Mouse (Mus musculus): ENCODE results near the gene Tmem79. TPM values are rescaled to one million over a fixed set of nuclear protein-coding genes. Genes with fewer than 3 reads are reported as not detected.

Tmem79 gene
- polyA plus RNA-seq, 1 experiment from 2014 or later = 41.3 TPM

- Histone ChIP-seq H3K4me2 (ENCODE audit: low read depth, low read length) (no peak overlapping the region), H3K9me3 (replicated peaks; ENCODE audit: control insufficient read depth, low read length) (no peaks in the 10 kb centered on the region), H3K36me3 (ENCODE audit: control insufficient read depth, insufficient read depth, low read length) (peaks cover 44% of the 10 kb centered on the region)
Observed at GRCm38 (mm10) chr3:88359989-88360388, 24.0 kb upstream of the Tmem79 start.

GRCm38 (mm10) chr3:88359584-88359983 lies 23.6 kb upstream of the Tmem79 start:
- WGBS = 70% methylated on average over 5 of the region's 5 CpGs
- ATAC-seq (ENCODE audit: insufficient read depth, low FRiP score) = no peak

More at GRCm38 (mm10) chr3:88359989-88360388, 24.0 kb upstream of the Tmem79 start:
- ATAC-seq (ENCODE audit: insufficient read depth, low FRiP score) = no peak
- 0 out of 2 replicates have a peak, but pooled peaks cover 4% of the 10 kb centered on the region for H3K27me3 ChIP-seq (ENCODE audit: control insufficient read depth, insufficient read depth, low read length)
- 60% methylated on average over 3 of the region's 3 CpGs for WGBS
- peaks cover 12% of the 10 kb centered on the region; the same call in 1 of the 2 replicates for H3K4me1 ChIP-seq (ENCODE audit: control insufficient read depth, insufficient read depth, low read length)
- 0 out of 2 replicates have a peak overlapping the region, but pooled peaks have one; percentile 30 for H3K27ac ChIP-seq (ENCODE audit: low read length)
- no peak overlapping the region for H3K4me3 ChIP-seq (replicated peaks; ENCODE audit: low read length)
- no peak overlapping the region for H3K9ac ChIP-seq (ENCODE audit: low read length)

GRCm38 (mm10) chr3:88354396-88355165 lies 18.6 kb upstream of the Tmem79 start:
- Histone ChIP-seq H3K9me3 (replicated peaks; ENCODE audit: control insufficient read depth, low read length) (no peaks in the 10 kb centered on the region), H3K27me3 (ENCODE audit: control insufficient read depth, insufficient read depth, low read length) (no peaks in the 10 kb centered on the region), H3K4me3 (replicated peaks; ENCODE audit: low read length) (no peak overlapping the region), H3K4me1 (ENCODE audit: control insufficient read depth, insufficient read depth, low read length) (no peaks in the 10 kb centered on the region), H3K9ac (ENCODE audit: low read length) (no peak overlapping the region), H3K36me3 (ENCODE audit: control insufficient read depth, insufficient read depth, low read length) (peaks cover 43% of the 10 kb centered on the region), H3K4me2 (ENCODE audit: low read depth, low read length) (no peak overlapping the region), H3K27ac (ENCODE audit: low read length) (no peak overlapping the region)
- 90% methylated on average over 8 of the region's 8 CpGs for WGBS
- no peak for ATAC-seq (ENCODE audit: insufficient read depth, low FRiP score)

More at GRCm38 (mm10) chr3:88359584-88359983, 23.6 kb upstream of the Tmem79 start:
- Histone ChIP-seq H3K4me3 (replicated peaks; ENCODE audit: low read length) (no peak overlapping the region), H3K9me3 (replicated peaks; ENCODE audit: control insufficient read depth, low read length) (no peaks in the 10 kb centered on the region), H3K9ac (ENCODE audit: low read length) (no peak overlapping the region), H3K4me2 (ENCODE audit: low read depth, low read length) (no peak overlapping the region), H3K4me1 (ENCODE audit: control insufficient read depth, insufficient read depth, low read length) (peaks cover 9% of the 10 kb centered on the region; the same call in 1 of the 2 replicates), H3K36me3 (ENCODE audit: control insufficient read depth, insufficient read depth, low read length) (peaks cover 44% of the 10 kb centered on the region), H3K27me3 (ENCODE audit: control insufficient read depth, insufficient read depth, low read length) (no peaks in the 10 kb centered on the region), H3K27ac (ENCODE audit: low read length) (0 out of 2 replicates have a peak overlapping the region, but pooled peaks have one; percentile 30)

GRCm38 (mm10) chr3:88352907-88353306 lies 17.0 kb upstream of the Tmem79 start:
- Histone ChIP-seq H3K36me3 (ENCODE audit: control insufficient read depth, insufficient read depth, low read length) (peaks cover 27% of the 10 kb centered on the region), H3K9me3 (replicated peaks; ENCODE audit: control insufficient read depth, low read length) (no peaks in the 10 kb centered on the region), H3K4me3 (replicated peaks; ENCODE audit: low read length) (no peak overlapping the region), H3K27ac (ENCODE audit: low read length) (no peak overlapping the region), H3K4me1 (ENCODE audit: control insufficient read depth, insufficient read depth, low read length) (no peaks in the 10 kb centered on the region), H3K27me3 (ENCODE audit: control insufficient read depth, insufficient read depth, low read length) (no peaks in the 10 kb centered on the region), H3K9ac (ENCODE audit: low read length) (no peak overlapping the region), H3K4me2 (ENCODE audit: low read depth, low read length) (no peak overlapping the region)
- 89% methylated on average over 9 of the region's 9 CpGs for WGBS
- ATAC-seq (ENCODE audit: insufficient read depth, low FRiP score) = no peak

- Histone ChIP-seq H3K4me2 (ENCODE audit: low read depth, low read length) (no peak overlapping the region), H3K27ac (ENCODE audit: low read length) (no peak overlapping the region), H3K27me3 (ENCODE audit: control insufficient read depth, insufficient read depth, low read length) (no peaks in the 10 kb centered on the region), H3K9me3 (replicated peaks; ENCODE audit: control insufficient read depth, low read length) (no peaks in the 10 kb centered on the region), H3K4me3 (replicated peaks; ENCODE audit: low read length) (no peak overlapping the region), H3K36me3 (ENCODE audit: control insufficient read depth, insufficient read depth, low read length) (peaks cover 39% of the 10 kb centered on the region), H3K9ac (ENCODE audit: low read length) (no peak overlapping the region), H3K4me1 (ENCODE audit: control insufficient read depth, insufficient read depth, low read length) (no peaks in the 10 kb centered on the region)
- no peak for ATAC-seq (ENCODE audit: insufficient read depth, low FRiP score)
- WGBS = 85% methylated on average over 13 of the region's 13 CpGs
Observed at GRCm38 (mm10) chr3:88350732-88351131, 14.8 kb upstream of the Tmem79 start.

- ATAC-seq (ENCODE audit: insufficient read depth, low FRiP score) = no peak
- 73% methylated on average over 3 of the region's 3 CpGs for WGBS
- Histone ChIP-seq H3K27ac (ENCODE audit: low read length) (no peak overlapping the region), H3K4me3 (replicated peaks; ENCODE audit: low read length) (no peak overlapping the region), H3K9ac (ENCODE audit: low read length) (no peak overlapping the region), H3K27me3 (ENCODE audit: control insufficient read depth, insufficient read depth, low read length) (no peaks in the 10 kb centered on the region), H3K9me3 (replicated peaks; ENCODE audit: control insufficient read depth, low read length) (no peaks in the 10 kb centered on the region), H3K4me1 (ENCODE audit: control insufficient read depth, insufficient read depth, low read length) (peaks cover 30% of the 10 kb centered on the region), H3K36me3 (ENCODE audit: control insufficient read depth, insufficient read depth, low read length) (peaks cover 12% of the 10 kb centered on the region), H3K4me2 (ENCODE audit: low read depth, low read length) (no peak overlapping the region)
Observed at GRCm38 (mm10) chr3:88339006-88339405, 3.1 kb upstream of the Tmem79 start.

- no peak for ATAC-seq (ENCODE audit: insufficient read depth, low FRiP score)
- H3K27me3 ChIP-seq (ENCODE audit: control insufficient read depth, insufficient read depth, low read length) = no peaks in the 10 kb centered on the region
- H3K4me2 ChIP-seq (ENCODE audit: low read depth, low read length) = no peak overlapping the region
- peaks cover 7% of the 10 kb centered on the region; the same call in 1 of the 2 replicates for H3K36me3 ChIP-seq (ENCODE audit: control insufficient read depth, insufficient read depth, low read length)
- WGBS = 83% methylated on average over 7 of the region's 7 CpGs
- H3K9ac ChIP-seq (ENCODE audit: low read length) = no peak overlapping the region
- H3K27ac ChIP-seq (ENCODE audit: low read length) = no peak overlapping the region
- no peak overlapping the region for H3K4me3 ChIP-seq (replicated peaks; ENCODE audit: low read length)
- H3K9me3 ChIP-seq (replicated peaks; ENCODE audit: control insufficient read depth, low read length) = no peaks in the 10 kb centered on the region
- H3K4me1 ChIP-seq (ENCODE audit: control insufficient read depth, insufficient read depth, low read length) = peaks cover 30% of the 10 kb centered on the region
Observed at GRCm38 (mm10) chr3:88338316-88338715, 2.4 kb upstream of the Tmem79 start.

GRCm38 (mm10) chr3:88337367-88338020 lies 1.5 kb upstream of the Tmem79 start:
- H3K9me3 ChIP-seq (replicated peaks; ENCODE audit: control insufficient read depth, low read length) = no peaks in the 10 kb centered on the region
- peak overlapping the region; percentile 84 for H3K4me2 ChIP-seq (ENCODE audit: low read depth, low read length)
- H3K27me3 ChIP-seq (ENCODE audit: control insufficient read depth, insufficient read depth, low read length) = no peaks in the 10 kb centered on the region
- H3K27ac ChIP-seq (ENCODE audit: low read length) = peak overlapping the region; percentile 97
- H3K36me3 ChIP-seq (ENCODE audit: control insufficient read depth, insufficient read depth, low read length) = peaks cover 7% of the 10 kb centered on the region; the same call in 1 of the 2 replicates
- ATAC-seq (ENCODE audit: insufficient read depth, low FRiP score) = no peak
- H3K4me1 ChIP-seq (ENCODE audit: control insufficient read depth, insufficient read depth, low read length) = peaks cover 34% of the 10 kb centered on the region
- WGBS = 55% methylated on average over 11 of the region's 11 CpGs
- peak overlapping the region; percentile 83 for H3K4me3 ChIP-seq (replicated peaks; ENCODE audit: low read length)
- peak overlapping the region; percentile 39; the same call in 1 of the 2 replicates for H3K9ac ChIP-seq (ENCODE audit: low read length)

All from stomach, embryonic 16.5 days (tissue).